Mouse (Mus musculus): ENCODE results near the gene Cbs.

Gene Cbs

DNA sequence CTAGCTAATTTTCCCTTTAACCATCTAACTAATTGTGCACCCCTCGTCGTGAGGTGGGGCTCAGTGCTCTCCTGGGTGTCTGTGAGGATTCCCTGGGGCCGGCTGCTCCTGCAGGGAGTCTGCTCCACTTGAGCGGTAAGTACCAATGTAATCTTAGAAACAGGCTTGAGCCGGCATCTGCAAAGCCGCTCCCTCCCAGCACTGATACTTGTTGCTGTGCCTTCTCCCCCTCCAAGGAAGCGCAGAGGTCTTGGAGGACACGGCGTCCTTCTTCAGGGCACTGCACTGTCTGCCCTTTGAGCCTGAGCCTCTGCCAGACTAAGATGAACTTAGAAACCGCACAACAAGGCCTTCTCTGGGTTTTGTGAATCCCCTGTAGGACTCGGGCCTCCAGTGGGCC is 46.2 kb downstream of the Cbs start:
- DNase-seq (ENCODE audit: low read depth, low spot score): peak; percentile 59

DNA sequence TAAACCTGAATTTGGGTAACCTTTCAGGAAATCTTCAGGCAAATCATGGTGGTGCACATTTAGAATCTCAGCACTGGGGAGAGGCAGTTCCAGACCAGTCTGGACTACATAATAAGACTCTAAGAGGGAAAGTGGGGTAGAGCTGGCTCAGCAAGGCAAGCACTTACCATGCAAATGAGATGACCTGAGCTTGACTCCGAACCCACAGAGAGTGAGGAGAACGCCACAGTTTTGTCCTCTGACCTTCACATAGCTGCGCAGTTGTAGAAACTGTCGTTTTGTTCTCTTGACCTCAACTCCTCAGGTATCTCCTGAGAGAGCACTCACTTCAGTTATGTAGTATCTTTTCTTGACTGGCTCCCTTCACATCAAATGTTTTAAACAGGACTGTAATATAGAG is 48.3 kb downstream of the Cbs start:
- peak; percentile 91 for DNase-seq (ENCODE audit: low read depth, low spot score)

DNA sequence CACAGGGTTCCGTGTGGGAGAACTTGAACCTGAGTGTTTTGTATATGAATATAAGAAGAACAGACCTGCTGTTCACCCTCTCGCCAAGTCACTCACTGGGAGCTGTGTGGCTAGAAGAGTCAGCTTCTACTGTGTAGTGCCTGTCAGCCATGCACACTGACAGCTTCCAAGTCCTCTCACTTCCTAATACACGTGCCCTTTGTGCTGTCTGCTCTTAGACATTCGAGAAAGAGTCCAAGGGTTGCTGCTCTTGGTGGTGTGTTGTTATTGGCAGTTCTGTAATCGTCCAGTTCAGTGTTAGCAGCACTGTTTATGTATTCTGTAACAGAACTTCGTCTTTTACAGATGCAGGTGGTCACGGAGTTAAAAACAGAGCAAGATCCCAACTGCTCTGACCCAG is 48.9 kb downstream of the Cbs start:
- no peak for DNase-seq (ENCODE audit: low read depth, low spot score)

DNA sequence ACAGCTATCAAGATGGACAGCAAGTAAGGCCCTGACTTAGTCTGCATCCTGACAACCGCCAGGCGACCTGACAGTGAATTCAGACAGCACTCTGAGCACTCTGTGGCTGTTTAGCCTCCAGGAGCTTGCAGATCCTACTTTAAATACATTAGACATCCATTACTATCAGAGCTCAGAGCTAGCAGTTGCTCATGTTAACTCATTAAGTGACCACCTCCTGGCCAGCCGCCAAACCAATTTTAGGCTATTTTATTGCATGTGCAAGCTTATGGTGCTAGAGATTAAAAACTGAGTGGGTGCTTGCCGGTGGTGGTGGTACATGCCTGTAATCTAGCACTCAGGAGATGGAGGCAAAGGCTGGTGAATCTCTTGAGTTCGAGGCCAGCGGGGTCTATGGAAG is 53.3 kb downstream of the Cbs start:
- DNase-seq (ENCODE audit: low read depth, low spot score): no peak

DNA sequence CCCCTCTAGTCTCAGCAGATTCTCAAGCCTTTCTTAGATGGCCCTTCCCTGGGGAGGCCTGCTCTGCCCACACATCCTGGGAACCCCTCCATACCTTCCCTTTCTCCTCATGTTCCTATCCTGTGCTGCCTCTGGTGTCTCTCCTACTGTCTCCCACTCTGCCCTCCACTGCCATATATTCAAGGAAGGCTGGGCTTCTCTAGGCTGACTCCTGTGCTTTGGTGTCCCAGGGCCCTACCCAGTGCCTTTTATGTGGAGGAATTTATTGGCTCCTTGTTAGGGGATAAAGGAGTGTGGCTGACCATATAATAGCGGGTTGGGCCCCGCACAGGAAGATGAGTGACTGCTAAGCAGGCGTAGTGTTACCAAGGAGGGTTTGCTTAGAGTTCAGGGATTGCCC is 53.9 kb downstream of the Cbs start:
- DNase-seq (ENCODE audit: low read depth, low spot score): no peak

DNA sequence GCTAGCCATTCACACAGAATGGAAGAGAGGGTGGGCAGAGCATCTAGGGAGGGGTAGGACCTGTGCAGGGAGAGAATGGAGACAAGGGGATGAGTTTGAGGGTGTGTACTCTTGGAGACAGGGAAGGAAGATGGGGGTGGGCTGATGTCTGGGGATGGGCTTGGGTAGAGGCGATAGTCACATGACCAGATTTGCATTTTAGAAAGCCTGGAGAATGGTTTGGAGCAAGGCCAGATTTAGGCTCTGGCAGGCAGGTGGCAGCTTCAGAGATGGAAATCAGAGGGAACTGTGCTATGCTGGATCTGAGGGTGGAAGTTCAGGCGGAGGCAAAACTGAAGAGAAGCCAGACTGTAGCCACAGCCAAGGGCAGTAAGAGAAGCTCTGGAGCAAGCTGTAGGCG is 56.7 kb downstream of the Cbs start:
- peak; percentile 92 for DNase-seq (ENCODE audit: low read depth, low spot score)

DNA sequence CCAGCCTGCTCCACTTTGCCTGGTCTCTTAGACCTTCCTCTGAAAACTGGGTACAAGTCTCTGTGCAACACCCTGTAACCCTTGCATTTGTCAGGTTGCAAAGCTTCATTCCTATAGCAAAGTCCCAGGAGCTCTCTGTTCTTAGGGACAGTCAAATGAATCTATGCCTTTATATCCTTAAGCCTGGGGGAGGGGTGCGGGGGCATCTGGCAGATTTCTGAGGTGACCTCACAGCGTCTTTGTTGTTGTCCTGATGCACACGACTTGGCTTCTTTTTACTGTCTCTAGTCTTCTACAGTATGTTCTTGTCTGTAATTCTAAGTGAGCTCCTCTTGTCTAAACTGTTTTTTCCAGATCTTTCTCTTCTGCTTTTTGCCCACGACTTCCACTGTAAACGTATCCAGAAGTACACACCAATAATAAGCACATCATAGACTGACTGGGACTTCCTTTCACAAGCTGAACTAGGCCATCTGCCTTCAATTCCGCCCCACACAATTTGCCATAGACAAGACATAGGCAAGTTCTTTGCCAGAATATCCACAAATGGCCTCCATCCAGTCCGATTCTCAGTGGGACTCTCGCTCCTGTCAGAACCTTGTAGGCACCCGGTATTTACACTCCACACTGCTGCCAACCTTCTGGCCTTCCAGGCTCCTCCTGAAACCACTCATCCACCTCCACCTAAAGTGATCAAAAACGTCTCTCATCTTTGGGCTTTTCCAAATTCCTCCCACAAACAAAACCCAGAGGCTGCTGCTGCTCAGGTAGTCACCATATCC is 60.5 kb downstream of the Cbs start:
- no peak for DNase-seq (ENCODE audit: low read depth, low spot score)

DNA sequence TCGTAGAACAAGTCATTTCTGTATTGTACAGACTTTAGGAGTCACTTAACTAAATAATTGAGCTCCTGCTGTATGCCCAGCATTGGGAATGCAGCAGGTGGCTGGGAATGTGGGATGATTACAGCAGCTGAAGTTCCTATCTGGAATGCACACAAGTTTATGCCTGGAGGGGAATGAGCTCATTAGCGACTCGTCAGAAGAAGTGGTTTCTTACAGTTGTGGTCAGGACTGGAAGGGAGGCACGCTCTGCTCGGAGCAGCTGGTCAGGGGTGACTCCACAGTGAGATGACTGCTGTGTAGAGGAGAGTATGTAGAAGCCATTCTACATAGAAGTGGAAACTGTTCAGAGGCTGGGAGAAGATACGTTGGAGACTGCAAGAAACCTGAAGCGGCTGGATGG is 62.4 kb downstream of the Cbs start:
- no peak for DNase-seq (ENCODE audit: low read depth, low spot score)

DNA sequence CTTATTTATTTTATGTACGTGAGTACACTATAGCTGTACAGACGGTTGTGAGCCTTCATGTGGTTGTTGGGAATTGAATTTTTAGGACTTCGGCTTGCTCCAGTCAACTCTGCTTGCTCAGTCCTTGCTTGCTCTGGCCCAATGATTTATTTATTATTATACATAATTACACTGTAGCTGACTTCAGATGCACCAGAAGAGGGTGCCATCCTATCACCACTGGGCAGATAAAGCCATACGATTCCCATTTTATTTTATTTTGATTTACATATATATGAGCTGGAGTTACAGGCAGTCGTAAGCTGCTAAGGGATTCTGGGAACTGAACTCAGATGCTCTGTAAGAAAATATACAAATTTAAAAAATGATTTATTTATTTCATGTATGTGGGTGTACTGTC is 65.3 kb downstream of the Cbs start:
- no peak for DNase-seq (ENCODE audit: low read depth, low spot score)

DNA sequence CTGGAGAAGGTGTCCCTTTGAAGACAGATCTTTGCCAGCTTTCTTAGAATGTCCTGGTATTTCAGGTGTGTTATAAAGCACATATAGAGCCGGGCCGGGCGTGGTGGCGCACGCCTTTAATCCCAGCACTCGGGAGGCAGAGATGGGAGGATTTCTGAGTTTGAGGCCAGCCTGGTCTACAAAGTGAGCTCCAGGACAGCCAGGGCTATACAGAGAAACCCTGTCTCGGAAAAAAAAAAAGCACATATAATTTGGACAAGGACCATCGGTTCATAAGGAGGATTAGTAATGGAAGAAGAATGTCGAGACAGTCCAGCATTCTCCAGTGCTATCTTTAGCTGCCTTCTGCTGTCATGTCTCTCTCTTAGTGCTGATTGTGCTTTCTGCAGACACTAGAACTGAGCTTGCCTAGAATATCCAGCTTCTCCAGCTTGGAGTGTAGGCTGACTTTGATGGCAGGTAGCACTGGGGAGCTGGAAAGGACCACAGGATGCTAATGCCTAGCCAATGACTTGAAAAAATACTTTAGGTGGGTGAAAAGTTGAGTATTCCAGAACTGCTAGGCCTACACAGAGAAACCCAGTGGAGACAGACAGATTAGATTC is 66.6 kb downstream of the Cbs start:
- peak; percentile 78 for DNase-seq (ENCODE audit: low read depth, low spot score)

DNA sequence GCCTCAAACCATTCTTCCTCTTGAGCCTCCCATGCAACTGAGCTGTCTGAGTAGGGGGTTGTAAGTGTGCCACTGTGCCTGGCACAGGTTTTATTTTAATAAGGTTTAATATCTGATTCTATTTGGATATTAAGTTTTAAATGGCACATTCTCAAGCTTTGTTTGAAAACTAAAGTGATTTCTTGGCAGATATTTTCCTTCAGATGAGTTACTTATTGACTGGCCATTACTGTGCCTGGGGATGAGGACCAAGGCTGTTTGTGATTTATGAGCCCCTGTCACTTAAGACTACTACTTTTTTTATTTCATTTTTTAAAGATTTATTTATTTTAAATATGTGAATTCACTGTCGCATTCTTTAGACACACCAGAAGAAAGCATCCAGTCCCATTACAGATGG is 67.3 kb downstream of the Cbs start:
- no peak for DNase-seq (ENCODE audit: low read depth, low spot score)

DNA sequence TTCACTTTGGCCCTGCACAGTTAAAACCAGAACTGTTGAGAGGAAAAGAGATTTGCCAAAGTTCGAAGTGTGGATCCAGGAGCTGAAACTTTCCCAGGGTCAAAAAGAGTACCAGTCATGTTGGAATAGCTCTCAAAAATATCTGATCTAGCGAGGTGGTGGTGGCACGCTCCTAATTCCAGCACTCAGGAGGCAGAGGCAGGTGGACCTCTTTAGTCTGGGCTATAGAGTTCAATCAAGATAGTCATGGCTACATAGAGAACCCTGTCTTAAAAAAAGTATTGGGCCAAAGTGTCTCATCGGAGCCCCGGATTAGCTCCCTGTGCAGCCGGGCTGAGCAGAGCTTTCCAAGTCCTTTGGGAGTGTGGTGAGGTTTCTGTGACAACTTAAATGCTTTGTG is 70.8 kb downstream of the Cbs start:
- DNase-seq (ENCODE audit: low read depth, low spot score): no peak

DNA sequence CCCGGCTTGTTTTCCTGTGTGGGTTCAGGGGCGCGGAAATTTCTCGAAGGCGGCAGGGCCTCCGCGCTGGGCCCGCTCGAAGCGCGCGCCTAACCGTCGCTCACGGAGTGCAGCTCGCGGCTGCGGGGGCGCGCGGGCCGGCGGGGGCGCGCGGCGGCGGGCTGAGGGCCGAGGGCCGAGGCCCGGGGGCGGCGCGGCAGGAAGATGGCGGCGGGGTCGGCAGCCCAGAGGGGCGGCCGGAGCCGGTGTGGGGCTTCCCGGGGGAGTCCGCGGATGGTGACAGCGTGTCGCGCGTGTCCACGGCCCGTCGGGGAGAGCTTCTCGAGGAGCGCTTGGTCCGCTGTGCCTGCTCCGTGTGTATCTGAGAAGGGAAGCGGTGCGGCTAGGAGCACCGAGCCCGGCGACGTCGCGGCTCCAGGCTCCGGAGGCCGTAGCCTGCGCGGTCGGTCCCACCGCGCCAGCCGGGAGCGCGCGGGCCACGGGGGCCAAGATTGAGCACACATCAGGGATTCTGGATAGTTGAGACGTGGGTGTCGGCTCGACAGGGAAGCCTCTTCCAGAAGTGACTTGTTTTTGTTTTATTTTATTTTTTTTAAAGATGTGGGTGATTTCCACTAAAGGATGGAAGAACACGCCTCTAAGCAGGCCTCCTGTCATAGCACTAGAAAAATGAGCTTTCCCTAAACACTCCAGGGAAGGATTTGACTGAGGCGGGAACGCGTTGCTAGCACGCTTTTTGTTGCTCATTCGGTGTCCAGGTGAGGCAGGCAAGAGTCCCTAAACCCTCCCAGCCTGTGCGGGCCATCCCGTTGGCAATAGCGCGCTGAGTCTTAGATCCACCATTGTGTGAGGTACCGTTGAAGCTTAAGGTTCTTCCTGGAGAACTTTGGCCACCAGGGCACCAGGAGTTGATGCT is 71.6 kb downstream of the Cbs start:
- peak; percentile 52 for DNase-seq (ENCODE audit: low read depth, low spot score)

DNA sequence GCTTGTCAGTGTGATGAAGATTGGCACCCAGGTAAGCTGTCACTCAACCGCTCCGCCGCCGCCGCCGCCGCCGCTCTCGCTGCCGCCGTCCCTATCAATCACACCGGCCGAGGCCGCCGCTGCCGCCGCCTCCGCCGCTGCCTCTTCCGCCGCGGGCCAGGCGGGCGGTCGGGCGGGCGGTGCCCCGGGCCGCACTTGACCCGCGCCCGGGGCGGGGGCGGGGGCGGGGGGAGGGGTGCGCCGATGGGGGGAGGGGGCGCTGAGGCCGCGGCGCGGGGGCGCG is 72.2 kb downstream of the Cbs start:
- DNase-seq (ENCODE audit: low read depth, low spot score): no peak

DNA sequence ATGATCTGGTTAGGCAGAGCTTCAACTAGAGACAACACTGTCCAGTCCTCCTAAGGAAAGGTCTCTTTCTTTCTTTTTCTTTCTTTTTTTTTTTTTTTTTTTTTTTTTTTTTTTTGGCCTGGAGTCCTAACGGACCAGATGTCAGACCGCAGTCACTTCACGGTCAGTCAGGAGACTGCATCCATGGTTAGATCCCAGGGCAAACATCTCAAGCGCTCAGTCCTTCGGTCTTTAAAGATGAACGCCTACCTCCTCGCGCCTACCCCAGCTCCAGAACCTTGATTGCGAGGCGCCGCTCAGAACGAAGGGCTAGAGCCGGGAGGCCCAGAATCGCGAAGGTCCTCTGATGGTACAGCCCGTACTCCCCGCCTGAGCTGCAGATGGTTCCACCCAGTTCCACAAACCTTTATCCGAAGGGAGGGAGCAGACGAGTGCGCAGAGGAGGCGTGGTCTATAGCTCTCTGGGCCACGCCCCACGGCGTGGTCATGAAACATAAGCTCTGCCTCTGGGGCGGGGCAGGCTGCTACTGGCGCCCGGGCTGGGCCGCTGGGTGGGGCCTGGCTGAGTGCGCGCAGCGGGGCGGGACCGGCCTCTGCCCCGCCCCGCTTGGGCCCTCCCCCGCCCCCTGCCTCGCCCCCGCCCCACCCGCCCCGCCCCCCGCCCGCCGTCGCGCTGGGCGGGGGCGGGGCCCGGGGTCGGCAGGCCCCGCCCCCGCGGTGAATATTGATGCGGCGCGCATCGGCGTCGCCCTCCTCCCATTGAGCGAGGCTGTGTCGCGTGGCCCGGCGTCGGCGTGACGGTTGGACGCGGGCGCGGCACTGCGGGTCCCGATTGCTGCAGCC is 72.8 kb downstream of the Cbs start, which contains the start of gene Pknox1:
Gene Pknox1, plus strand, starts transcription at position 720 of the 843 bp plus-strand sequence.
- DNase-seq (ENCODE audit: low read depth, low spot score): peak; percentile 100

DNA sequence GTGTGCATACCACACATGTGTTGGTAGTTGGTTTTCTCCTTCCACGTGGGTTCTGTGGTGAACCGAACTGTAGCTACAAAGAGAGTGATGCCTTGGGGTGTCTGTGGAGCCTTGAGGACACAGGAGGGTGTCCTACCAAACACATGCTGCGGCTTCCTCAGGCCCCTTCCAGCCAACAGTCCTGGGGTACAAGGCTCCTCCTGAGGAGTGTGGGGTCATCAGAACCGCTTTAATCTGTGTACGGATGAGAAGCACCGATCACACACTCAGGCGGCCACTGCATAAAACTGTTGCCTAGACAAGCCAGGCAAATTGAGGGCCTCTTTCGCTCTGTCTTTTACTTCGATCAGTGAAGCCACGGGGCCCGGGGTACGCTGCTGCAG is 73.4 kb downstream of the Cbs start:
- DNase-seq (ENCODE audit: low read depth, low spot score): peak; percentile 23

DNA sequence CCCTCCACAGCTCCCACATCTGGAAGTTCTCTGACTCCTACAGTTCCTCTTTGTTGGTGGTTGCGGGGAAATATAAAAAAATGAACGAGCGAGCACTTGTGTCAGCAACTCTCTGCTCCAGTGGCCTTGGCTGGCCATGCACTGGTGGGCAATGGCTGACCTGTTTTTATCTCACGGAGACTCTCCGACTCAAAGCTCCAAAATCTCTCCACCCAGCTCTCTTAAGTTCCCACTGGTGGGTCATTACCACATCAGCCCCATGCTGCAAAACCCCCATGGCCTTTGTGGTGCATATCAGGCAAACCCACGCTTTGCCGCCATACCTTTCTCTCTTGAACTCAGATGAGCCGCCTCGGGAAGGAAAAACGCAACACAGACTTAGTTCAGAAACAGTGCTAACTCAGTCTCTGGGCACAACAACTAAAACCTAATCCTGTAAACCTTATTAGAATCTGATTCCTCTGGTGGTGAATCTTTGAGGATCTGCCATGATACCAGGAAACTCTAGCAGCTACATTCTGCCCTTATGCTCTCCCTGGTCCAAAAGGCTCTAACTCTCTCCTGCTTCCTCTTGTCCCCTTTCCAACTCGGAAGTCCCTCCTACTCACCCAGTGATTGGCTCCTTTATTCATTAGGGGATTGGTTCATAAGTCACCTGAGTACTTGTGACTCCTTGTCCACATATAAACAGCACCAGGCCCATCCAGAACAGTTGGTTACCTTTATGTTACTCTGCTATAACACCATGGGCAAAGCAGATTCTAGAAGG is 77.8 kb downstream of the Cbs start:
- DNase-seq (ENCODE audit: low read depth, low spot score): peak; percentile 68
